Mouse (Mus musculus) cerebellum, adult 2 months (tissue): ENCODE results near the gene Dnajb8. TPM values are rescaled to one million over a fixed set of nuclear protein-coding genes. Genes with fewer than 3 reads are reported as not detected.

Experiments
- DNase-seq, 2 experiments: peaks; one replicate each; pipeline ENCODE4 v3.0.0; 2021
- H3K27ac ChIP-seq: fragments of 200-500 bp; 2 replicates; pipeline ENCODE4 v1.5.1; 2012; ENCODE audit warnings: low read length, control low read depth, inconsistent platforms; ENCODE audit not compliant: insufficient read depth
- H3K27me3 ChIP-seq: fragments of 200-500 bp; 2 replicates; pipeline ENCODE4 v1.6.1; 2012; ENCODE audit warnings: inconsistent platforms, mild to moderate bottlenecking, low read length, moderate library complexity; ENCODE audit not compliant: control insufficient read depth, insufficient read depth
- H3K4me1 ChIP-seq: fragments of 200-500 bp; 2 replicates; pipeline ENCODE4 v1.6.1; 2011; ENCODE audit warnings: low read length; ENCODE audit not compliant: control insufficient read depth, insufficient read depth
- H3K4me3 ChIP-seq: fragments of 200-500 bp; replicated peaks from 2 replicates; pipeline ENCODE3; 2011; ENCODE audit warnings: mild to moderate bottlenecking, low read depth, low read length, control low read depth; ENCODE audit not compliant: insufficient read depth
- CTCF ChIP-seq: fragments of 200-500 bp; IDR thresholded peaks from 2 replicates; pipeline ENCODE4 v1.5.1; 2011; ENCODE audit warnings: low read depth, mild to moderate bottlenecking, control low read depth, low read length, moderate library complexity, borderline replicate concordance; ENCODE audit not compliant: insufficient read depth
- POLR2A ChIP-seq: fragments of 200-500 bp; IDR thresholded peaks from 2 replicates; pipeline ENCODE4 v1.6.1; 2011; ENCODE audit warnings: low read length, control low read depth, borderline replicate concordance; ENCODE audit not compliant: insufficient read depth
- WGBS: fragments of 180-500 bp; shearing (Covaris S2); methylation state at CpG from one replicate; pipeline ENCODE4 v1.1.7; 2018; 5-methylcytosine and 5-hydroxymethylcytosine counted together
- polyA plus RNA-seq: library from polyadenylated mRNA; depleted of rRNA; stranded (reverse); fragments of >200 nt; gene quantifications from 2 replicates; pipeline ENCODE4 v1.2.3, GENCODE M21; 2012

Dnajb8 gene
- polyA plus RNA-seq, 1 experiment, result not detected

DNA sequence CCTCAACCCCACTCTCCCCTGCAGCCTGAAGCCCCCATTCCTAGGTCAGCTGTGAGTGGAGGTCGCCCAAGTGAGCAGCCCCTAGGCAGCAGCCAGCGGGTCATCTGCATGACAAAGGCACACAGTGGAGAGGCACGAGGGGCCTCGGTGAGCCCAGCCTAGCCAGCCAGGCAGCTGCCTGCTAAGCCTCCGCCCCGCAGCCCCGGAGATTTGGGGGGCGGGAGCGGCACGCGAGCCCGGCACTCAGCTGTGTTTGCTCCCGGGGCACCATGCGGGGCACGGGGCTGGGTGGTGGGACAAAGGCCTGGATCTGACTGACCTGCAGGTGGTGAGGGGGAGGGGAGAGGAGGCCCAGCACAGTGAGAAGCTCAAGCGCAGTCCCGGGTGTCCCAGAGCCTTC, 13.9 kb downstream of the Dnajb8 start:
- no peak for TF ChIP-seq POLR2A
- TF ChIP-seq CTCF, result no peak
- no peaks in the 10 kb centered on the region for H3K27me3 ChIP-seq
- H3K4me3 ChIP-seq, result no peak overlapping the region
- 7% methylated on average over 17 of the region's 17 CpGs for WGBS
- DNase-seq, result no peak
- no peak overlapping the region for H3K27ac ChIP-seq
- H3K4me1 ChIP-seq, result no peaks in the 10 kb centered on the region

DNA sequence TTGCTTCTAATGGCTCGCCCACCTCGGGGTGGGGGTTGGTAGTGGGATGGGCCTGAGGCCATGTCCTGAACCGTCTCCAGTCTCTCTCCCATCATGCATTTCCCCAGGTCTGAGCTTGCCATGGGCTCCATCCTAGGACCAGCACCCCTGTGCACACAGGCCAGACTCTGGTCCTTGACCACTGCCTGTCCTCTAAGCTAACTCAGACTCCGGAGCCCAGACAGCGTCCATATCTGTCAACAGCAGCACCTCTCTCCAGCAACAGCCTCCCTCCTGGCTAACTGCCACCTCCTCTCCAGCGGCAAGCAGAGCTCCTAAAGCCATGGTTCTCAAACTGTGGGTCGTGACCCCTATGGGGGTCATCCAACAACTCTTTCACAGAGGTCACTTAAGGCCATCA, 14.4 kb downstream of the Dnajb8 start:
- Histone ChIP-seq H3K4me1 (no peaks in the 10 kb centered on the region), H3K27me3 (no peaks in the 10 kb centered on the region), H3K4me3 (no peak overlapping the region), H3K27ac (no peak overlapping the region)
- DNase-seq, result no peak
- WGBS, result 20% methylated on average over 7 of the region's 7 CpGs
- TF ChIP-seq CTCF (no peak), POLR2A (no peak)

DNA sequence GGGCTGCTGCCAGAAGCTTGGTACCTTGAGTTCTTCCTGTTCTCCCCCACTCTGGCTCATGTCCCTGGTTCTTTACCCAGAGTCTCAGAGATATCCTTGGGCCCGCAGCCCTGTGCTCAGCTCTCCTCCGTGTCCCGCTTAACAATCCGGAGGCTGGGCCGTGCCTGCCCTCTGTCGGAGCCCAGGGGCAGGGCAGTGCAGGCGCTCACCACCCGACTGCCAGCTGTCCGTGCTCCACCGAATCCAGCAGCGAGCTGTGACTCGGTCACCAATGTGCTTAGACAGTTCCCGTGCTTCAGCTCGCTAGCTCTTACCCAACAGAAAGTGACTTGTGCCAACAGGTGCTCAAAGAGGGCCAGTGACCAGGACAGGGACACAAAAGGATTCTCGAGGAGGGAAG, 20.5 kb downstream of the Dnajb8 start:
- DNase-seq, result peak; percentile 40 to 49
- H3K4me3 ChIP-seq, result no peak overlapping the region
- no peaks in the 10 kb centered on the region for H3K4me1 ChIP-seq
- no peaks in the 10 kb centered on the region for H3K27me3 ChIP-seq
- TF ChIP-seq POLR2A (no peak), CTCF (peak; percentile 71)
- H3K27ac ChIP-seq, result no peak overlapping the region
- 4% methylated on average over 15 of the region's 15 CpGs for WGBS

DNA sequence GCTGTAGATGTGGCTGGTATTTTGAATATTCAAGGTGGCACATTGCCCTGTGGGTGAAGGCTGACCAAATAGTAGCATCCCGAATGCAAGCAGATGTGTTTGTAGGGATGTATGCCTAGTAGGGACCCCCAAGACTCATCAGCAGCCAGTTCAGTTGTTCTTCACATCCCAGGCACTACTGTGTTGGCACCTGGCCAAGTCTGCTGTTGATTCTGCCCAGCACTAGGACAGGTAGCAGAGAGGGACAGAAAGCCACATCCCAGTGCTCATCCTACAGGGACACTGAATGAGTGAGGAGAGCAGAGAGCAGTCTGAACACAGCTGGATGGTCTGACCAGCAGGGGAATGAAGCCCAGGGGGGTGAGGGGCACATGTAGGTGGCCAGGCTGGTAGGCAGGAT, 27.2 kb downstream of the Dnajb8 start:
- DNase-seq, result no peak
- Histone ChIP-seq H3K27ac (no peak overlapping the region), H3K4me1 (no peaks in the 10 kb centered on the region), H3K27me3 (no peaks in the 10 kb centered on the region), H3K4me3 (no peak overlapping the region)
- TF ChIP-seq CTCF (no peak), POLR2A (no peak)
- WGBS, result 64% methylated on average over 1 of the region's 1 CpGs

DNA sequence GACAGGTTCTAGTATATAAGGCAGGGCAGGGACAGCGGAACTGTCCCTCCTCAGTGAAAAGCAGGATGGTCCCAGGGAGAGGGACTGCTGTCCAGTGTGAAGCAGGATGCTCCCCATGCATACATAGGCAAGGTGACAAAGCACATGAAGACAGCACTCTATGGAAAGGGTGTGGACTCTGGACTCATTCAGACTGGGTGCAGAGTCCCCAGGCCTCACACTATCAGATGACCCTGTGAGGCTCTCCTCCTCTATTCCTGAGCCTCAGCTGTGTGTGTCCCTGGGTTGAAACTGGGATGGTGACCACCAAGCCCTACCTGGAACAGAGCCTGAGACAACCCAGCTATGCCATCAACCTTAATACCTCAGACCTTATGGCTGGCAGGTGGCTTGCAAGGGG, 29.3 kb downstream of the Dnajb8 start:
- Histone ChIP-seq H3K4me3 (no peak overlapping the region), H3K4me1 (no peaks in the 10 kb centered on the region), H3K27ac (no peak overlapping the region), H3K27me3 (no peaks in the 10 kb centered on the region)
- no peak for TF ChIP-seq CTCF
- WGBS, result 100% methylated on average over 1 of the region's 1 CpGs
- no peak for DNase-seq

DNA sequence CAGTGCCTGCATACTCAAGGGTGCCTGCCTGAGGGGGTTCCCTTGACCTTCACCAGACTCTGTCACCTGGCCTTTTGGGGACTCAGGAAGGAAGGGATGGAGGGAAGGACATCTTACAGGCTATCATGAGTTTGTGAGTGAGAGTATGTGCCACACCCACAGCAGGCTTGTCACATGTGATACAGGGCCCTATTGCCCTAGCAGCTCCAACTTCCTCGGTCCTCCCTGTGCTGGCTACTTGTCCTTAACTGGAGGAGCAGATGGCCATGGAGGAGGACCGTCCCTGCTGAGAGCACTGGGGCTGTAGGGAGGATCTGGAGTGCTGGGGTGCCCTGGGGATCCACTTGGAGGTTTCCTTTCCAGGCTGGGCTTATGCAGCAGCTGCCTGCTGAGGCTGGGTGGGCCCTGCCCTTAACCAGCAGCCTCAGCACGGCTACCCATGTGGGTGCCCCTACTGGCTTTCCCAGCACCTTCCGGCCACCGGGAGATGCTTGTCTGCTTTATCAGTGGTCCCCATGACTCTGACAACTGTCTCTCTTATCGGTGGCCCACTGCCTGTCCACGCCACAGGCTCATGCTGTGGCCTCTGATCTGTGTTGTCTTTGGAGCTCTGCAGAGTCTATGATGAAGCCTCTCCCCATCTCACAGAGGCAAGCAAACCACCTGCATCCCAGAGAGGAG, 29.9 kb downstream of the Dnajb8 start:
- no peak for DNase-seq
- TF ChIP-seq POLR2A (no peak), CTCF (no peak)
- Histone ChIP-seq H3K27me3 (no peaks in the 10 kb centered on the region), H3K4me1 (no peaks in the 10 kb centered on the region), H3K27ac (no peak overlapping the region), H3K4me3 (no peak overlapping the region)
- WGBS, result 77% methylated on average over 7 of the region's 7 CpGs

DNA sequence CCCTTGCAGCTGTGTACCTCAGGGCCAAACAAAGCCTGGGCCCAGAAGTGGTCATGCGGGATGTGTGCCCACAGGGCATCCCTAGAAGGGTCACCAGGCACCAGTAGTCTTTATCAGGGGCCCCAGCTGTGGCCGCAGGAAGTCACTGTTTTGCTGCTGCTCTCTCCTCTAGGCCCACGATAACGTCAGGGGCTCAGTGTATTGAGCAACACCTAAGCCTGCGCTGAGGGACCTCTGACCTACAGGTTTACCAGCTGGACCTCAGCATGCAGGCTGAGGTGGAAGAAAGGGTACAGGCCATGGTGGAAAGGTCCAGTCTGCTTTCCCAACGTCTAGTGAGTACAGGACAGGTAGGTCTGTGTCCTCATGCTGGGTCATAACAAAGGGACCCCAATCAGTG, 32.0 kb downstream of the Dnajb8 start:
- Histone ChIP-seq H3K4me1 (no peaks in the 10 kb centered on the region), H3K27me3 (no peaks in the 10 kb centered on the region), H3K4me3 (no peak overlapping the region), H3K27ac (no peak overlapping the region)
- 90% methylated on average over 6 of the region's 6 CpGs for whole genome bisulfite sequencing
- no peak for DNase-seq
- TF ChIP-seq POLR2A (no peak), CTCF (no peak)

DNA sequence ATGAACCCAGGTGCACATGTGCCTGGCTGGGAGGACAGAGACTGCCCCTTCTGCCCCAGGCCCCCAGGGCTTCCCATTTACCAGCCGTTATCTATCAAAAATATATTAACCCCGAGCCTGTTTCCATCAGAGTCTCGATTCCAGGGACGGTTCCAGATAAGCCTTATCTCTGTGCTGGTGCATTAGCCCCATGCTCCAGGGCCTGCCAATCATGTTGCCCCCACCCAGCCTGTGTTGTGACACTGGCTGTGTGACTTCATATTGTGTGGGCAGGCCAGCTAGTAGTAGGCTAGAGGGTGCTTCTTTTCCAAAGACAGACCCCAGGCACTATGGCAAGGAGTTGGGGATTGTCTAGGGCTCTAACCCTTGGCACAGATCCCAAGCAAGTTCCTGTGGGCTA, 33.4 kb downstream of the Dnajb8 start:
- H3K27ac ChIP-seq, result no peak overlapping the region
- no peak for DNase-seq
- H3K4me1 ChIP-seq, result peaks cover 12% of the 10 kb centered on the region
- H3K27me3 ChIP-seq, result no peaks in the 10 kb centered on the region
- WGBS, result 90% methylated on average over 4 of the region's 4 CpGs
- TF ChIP-seq CTCF (no peak), POLR2A (no peak)
- no peak overlapping the region for H3K4me3 ChIP-seq

DNA sequence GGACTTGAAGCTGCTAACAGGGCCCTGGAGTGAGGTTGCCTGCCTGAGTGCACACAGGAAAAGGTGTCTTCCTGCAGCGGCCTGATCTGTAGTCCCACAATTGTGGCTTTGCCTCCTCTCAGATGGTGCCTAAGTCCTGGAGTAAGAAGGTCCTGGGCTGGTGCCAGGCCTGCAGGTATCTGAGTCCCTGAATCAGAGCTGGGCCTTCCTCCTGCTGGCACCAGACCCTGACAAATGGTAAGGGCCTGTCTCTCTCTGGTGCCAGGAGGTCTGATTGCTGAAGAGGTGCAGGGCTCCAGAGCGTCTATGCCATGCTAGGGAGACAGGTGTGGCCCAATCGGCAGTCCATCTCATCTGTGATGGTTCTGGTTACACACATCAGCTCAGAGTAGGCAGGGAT, 37.6 kb downstream of the Dnajb8 start:
- Histone ChIP-seq H3K4me1 (peaks cover 12% of the 10 kb centered on the region), H3K4me3 (no peak overlapping the region), H3K27me3 (no peaks in the 10 kb centered on the region), H3K27ac (no peak overlapping the region)
- DNase-seq, result peak; percentile 57 to 67
- TF ChIP-seq CTCF, result no peak
- WGBS, result 7% methylated on average over 3 of the region's 3 CpGs
